Mouse (Mus musculus) retina, embryonic 14.5 days (tissue): Measurements from ENCODE around the gene Zswim5.

Experiments used
- DNase-seq: peaks from one replicate; pipeline ENCODE4 v3.0.0-alpha.2; 2015; ENCODE audit warnings: low spot score

Gene Zswim5

DNA sequence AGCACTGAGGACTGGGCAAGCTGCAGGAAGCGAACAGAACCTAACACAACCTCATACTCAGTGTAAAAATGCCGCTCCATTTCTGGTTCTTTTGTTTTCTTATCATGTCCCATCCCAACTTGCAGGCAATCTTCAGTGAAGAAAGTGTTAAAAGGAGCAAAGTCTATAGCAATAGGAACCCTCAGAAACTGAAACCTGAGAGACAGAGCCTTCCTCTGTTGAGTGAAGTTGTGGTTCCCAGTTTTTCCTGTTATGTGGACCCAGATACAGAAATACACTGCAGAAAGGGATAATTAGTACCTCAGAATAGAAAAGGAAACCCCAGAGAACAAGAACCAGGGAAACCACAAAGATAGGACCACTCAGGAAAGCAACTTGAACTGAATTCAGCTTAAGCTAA, 36.1 kb downstream of the Zswim5 start:
- DNase-seq: no peak

DNA sequence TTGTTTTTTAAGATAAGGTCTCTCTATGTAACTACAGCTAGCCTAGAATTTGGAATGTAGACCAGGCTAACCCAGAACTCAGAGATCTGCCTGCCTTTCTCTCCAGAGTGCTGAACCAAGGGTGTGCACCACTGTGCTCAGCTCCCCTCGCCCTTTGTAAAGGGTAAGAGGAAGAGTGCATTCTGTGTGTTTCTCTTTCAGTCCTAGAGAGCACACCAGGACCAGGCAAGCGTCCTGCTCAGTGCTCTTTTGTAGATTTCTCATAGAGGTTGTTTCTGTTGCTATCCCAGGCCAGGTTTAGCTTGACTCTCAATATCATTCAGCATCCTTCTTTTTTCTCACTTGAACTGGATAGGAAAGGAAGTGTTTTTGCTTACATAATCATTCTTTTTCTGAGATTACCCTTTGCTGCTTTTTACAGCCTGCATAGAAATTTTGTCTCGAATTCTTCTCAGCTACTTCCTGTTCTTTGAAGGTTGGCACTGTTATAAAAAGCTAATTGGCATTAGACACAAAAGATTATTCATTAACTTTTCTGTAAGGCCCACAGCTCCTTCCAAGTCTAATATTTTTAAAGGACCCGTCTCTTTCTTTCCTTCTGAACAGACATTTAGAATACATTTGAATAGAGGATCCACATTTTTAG, 51.0 kb downstream of the Zswim5 start:
- DNase-seq: no peak

DNA sequence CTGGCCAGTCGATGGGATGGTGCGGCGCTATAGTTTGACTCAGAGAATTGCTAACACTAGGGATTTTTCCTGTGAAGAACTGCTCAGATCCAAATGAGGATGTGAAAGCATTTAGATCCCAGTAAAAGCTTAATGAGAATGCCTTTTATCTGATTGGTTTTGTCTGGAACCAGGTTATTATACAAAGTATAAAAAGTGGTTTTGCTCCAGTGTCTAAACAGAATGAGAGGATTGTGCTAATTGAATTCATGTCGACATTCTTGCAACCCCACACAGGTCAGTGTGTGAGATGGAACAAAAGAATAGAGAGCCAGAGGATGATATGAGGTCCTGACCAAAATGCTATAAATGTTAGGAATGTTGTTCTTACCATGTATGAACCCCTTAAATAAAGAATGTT, 62.4 kb downstream of the Zswim5 start:
- no peak for DNase-seq

DNA sequence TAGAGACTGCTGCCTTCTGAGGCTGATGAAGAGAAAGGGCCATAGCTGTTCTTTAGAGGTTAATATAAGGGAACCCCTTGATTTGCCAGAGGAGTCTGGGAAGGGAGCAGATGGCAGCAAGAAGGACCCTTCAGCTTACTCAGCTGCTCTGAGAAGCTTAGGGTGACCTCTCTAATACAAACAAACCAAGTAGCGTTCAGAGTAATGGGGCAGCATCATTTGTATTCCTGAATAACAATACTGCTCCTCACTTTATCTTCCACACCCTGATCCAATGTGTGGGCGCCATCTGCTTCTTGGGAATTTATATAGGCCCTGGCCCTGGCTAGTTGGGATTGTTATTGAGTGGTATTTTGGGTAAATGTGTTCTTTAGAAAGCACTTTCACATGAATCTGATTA, 65.5 kb downstream of the Zswim5 start:
- DNase-seq: no peak

DNA sequence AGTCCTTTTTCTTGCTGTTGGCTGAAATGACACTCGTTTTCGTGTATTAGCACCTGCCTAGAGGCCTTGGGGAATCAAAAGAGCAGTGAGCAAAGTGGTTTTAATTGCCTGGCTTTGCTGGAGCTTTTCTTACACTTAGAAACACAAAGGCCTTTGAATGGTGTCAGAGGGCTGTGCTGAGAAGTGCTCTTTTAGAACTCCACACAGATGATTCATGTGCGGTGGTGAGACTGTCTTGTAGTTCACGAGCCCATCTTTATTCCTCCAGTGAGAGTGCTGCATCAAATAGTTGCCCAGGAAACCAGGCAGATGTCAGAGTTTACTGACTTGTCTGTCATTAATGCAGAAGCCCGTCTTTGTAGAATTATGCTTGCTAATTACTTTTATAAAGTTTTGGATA, 66.9 kb downstream of the Zswim5 start:
- peak; percentile 10 for DNase-seq

DNA sequence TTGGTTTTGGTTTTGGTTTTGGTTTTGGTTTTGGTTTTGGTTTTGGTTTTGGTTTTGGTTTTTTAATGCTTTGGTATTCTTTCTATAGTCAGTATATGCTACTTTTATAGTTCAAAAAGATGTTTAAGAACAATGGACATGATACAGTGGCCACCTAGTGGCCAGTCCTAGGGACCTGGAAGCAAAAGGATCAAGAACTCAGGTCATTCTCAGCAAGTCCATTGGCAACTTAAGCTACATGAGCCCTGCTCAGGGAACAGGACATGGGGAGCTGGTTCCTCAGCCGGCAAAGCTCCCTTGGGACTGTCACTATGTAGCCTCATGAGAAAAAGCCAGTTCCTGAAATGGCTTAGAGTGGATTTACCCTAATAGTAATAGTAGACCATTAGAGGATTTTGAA, 74.5 kb downstream of the Zswim5 start:
- DNase-seq: peak; percentile 51

DNA sequence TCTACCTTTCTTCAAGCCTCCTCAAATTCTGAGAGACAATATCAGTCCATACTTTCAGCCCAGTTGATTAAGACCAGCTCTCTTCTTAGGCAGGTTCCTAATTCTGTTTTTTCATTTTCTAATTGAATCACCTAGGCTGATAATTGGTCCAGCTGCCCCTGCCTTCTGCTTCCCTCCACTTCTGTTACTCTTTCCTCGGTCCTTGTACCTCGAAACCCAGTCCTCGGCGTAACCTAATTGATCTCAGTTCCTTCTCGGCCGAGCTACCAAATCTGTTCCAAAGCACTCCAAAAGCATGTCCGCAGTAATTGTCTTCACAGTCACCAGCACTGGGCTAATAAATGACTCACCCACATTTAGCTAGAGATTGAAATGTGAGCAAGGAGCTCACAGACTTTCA, 77.8 kb downstream of the Zswim5 start:
- no peak for DNase-seq

DNA sequence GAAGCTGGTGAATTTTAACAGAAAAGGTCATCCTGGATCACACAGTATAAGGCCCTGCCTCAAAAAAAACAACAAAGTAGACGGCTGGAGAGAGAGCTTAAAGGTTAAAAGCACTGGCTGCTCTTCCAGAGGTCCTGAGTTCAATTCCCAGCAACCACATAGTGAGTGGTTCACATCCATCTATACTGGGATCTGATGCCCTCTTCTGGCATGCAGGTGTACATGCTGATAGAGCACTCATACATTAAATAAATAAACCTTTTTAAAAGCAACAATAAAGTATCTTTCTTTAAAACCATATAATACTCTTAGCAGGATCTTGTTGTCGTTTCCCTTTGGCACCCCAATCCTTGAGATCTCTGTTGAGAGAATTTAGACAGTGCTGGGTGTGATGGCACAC, 99.3 kb downstream of the Zswim5 start:
- no peak for DNase-seq

DNA sequence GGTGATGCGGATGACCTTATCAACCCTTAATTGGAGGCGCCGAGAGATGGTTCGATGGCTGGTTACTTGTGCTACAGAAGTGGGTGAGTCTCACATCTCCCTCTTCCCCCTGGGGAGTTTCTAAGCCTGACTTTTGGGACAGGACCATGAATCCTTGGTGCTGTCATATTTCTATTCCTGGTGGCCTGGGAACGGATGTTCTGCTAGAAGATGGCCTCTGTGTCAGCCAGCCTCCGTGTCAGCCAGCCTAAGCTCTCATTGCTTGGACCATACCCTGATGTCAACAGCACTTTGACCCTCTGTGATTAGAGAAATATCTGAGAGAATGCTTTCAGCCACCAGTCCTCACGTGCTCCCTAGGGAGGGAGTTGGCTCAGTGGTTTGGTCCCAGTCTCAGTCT, 108.5 kb downstream of the Zswim5 start:
- no peak for DNase-seq

DNA sequence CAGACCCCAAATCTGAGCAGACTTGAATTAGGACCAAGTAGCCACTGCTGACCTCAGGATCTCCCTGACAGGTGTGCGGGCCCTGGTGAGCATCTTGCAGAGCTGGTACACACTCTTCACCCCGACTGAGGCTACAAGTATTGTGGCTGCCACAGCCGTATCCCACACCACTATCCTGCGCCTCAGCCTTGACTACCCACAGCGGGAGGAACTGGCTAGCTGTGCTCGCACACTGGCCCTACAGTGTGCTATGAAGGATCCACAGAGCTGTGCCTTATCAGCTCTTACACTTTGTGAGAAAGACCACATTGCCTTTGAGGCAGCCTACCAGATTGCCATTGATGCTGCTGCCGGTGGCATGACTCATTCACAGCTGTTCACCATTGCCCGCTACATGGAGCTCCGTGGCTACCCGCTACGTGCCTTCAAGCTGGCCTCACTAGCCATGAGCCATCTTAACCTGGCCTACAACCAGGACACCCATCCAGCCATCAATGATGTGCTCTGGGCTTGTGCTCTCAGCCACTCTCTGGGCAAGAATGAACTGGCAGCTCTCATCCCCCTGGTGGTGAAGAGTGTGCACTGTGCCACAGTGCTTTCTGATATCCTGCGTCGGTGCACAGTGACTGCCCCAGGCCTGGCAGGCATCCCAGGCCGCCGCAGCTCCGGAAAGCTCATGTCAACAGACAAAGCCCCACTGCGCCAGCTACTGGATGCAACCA, 109.4 kb downstream of the Zswim5 start:
- peak; percentile 72 for DNase-seq

DNA sequence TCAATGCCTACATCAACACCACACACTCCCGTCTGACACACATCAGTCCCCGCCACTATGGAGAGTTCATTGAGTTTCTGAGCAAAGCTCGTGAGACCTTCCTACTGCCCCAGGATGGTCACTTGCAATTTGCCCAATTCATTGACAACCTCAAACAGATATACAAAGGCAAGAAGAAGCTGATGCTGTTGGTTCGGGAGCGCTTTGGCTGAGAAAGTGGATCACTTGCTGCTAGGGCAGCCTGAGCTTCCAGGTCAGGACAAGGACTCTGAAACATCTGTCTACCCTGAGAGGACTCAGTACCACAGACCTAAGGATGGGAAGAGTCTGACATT, 109.9 kb downstream of the Zswim5 start:
- no peak for DNase-seq

DNA sequence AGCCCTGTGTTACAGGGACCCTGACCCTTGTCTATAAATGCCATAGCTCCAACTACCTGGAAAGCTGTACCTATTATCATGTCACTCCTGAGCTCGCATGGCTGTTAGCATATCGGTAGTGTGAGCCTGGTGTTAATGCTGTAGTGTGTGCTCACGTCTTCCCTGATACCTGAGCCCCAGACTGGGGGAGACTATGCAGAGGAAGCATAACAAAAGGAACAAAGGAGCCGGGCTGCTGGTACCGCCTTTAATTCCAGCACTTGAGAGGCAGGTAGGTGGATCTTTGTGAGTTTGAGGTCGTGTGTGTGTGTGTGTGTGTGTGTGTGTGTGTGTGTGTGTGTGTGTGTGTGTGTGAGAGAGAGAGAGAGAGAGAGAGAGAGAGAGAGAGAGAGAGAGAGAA, 112.6 kb downstream of the Zswim5 start:
- DNase-seq: no peak

DNA sequence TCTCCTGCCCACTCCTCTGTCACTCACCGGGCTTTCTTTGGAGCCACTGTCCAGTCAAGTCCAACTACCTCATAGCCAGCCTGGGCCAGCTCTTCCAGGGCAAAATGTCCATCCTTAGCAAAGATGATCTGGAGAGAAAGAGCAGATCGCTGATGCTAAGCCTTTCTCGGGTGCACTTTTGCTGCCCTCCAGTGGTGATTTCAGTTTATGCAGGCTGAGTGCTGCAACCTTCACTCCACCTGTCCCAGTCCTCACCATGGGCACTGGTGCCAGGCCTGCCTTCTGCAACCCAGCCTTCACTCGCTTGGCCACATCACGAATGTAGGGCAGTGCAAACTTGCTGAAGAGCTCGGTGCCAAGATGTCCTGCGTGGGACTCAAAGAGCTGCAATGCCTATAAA, 114.2 kb downstream of the Zswim5 start:
- peak; percentile 94 for DNase-seq

DNA sequence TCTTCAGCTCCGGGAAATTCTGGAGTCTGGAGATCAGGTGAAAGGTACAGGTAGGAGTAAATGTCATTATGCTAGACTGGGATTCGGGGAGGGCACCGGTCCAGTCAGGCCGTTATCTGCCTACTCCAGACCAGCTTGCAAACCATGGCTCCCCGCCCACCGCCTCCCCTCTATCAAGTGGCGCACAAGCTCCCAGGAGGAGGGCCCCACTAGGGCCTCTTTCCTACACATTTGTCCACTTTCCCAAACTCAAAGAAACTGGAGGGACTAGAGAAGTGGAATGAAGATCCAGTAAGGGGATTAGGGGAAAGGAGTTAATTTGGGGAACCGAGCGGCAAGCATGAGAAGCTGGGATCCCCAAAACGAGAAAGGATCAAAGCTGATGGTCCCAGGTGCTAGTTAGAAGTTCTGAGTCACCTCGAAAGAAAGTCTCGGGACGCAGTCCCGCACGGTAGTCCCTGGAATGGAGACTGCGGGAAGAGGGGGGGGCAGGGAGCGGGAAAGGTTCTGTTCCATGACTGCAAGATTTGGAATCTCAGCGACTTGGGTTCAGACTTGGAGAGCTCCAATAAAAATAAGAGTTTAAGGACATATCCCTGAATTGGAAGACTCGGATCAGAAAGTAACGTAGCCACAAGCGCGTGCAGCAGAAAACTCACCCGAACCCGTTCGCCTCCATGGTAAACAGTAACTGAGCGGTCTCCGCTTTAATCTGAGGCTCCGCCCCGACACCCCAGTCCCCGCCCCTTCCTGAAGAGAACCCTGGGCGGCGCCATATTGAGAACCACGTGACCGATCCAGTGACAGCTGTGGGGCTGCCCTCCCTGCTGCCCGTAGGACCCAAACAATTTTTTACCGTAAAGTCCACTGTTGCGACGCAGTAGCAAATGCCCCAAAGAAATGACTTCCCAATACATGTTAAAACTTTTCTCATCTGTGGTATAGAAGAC, 116.8 kb downstream of the Zswim5 start, which contains the start of gene Urod:
Gene Urod (minus strand): TSS at position 742 of the 950 bp plus-strand sequence.
- peak; percentile 98 for DNase-seq

DNA sequence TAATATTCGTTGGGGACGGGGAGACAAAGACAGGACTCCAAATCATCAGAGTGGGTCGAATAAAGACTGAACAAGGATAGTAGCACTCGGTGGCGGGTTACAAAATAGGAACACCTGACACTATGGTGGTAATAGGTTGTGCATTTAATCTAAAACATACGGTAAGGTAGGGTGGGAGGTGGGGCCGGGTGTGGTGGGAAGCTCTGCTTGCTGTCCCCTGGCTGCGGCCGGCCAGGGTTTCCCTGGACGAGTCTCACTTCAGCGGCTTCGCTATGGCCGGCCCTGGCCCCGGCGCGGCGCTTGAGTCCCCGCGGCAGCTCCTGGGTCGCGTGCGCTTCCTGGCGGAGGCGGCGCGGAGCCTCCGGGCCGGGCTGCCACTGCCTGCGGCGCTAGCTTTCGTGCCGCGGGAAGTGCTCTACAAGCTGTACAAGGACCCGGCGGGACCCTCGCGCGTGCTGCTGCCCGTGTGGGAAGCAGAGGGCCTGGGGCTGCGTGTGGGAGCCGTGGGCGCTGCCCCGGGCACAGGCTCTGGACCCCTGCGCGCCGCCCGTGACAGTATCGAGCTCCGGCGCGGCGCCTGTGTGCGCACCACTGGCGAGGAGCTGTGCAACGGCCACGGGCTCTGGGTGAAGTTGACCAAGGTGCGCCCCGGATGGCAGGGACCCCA, 118.1 kb downstream of the Zswim5 start, which contains the start of gene Hectd3:
Gene Hectd3 (plus strand): TSS at position 187 of the 667 bp plus-strand sequence.
- DNase-seq: peak; percentile 82

DNA sequence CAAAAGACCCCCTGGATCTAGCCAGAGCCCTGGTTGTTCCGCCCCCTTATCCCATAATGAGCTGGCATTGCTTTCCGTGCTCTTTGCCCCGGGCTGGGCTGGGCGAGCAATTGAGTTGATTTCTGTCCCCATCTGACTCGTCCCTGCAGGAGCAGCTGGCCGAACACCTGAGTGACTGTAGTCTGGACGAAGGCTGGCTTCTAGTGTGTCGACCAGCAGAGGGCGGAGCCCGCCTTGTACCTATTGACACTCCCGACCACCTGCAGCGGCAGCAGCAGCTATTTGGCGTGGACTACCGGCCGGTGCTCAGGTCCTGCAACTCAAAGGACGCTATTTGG, 118.6 kb downstream of the Zswim5 start:
- DNase-seq: peak; percentile 63

DNA sequence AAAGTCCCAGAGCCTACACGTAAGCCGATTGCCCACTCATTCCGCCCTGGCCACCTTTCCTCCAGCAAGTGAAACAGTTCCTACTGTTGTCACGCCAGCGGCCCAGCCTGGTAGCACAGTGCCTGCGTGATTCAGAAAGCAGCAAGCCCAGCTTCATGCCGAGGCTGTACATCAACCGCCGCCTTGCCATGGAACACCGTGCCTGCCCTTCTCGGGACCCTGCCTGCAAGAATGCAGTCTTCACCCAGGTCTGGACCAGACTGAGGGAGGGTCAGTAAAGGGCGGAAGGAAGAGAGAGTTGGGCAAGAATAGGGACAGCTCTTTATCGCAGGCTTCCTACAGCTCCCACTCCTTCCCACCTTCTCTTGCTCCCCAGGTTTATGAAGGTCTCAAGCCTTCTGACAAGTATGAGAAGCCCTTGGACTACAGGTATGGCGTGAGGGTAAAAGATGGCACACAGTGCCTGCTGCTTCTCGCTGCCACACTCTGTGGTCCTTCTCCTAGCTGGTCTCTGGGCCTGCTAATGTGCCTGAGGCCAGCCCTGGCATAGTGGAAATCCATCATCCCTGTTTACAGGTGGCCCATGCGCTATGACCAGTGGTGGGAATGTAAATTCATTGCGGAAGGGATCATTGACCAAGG, 122.5 kb downstream of the Zswim5 start:
- DNase-seq: no peak

DNA sequence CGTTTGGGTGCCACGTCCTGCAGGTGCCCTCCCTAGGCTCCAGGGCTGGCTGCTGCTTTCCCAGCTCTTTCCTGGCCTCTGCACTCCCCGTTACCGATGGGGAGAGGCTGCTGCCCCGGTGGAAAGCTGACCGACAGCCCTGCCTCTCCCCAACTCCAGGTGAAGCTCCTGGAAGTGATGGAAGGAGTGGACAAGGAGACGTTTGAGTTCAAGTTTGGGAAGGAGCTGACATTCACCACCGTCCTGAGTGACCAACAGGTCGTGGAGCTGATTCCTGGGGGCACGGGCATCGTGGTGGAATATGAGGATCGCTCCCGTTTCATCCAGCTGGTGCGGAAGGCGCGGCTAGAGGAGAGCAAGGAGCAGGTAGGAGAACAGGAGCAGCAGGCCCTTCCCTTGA, 124.8 kb downstream of the Zswim5 start:
- DNase-seq: no peak

DNA sequence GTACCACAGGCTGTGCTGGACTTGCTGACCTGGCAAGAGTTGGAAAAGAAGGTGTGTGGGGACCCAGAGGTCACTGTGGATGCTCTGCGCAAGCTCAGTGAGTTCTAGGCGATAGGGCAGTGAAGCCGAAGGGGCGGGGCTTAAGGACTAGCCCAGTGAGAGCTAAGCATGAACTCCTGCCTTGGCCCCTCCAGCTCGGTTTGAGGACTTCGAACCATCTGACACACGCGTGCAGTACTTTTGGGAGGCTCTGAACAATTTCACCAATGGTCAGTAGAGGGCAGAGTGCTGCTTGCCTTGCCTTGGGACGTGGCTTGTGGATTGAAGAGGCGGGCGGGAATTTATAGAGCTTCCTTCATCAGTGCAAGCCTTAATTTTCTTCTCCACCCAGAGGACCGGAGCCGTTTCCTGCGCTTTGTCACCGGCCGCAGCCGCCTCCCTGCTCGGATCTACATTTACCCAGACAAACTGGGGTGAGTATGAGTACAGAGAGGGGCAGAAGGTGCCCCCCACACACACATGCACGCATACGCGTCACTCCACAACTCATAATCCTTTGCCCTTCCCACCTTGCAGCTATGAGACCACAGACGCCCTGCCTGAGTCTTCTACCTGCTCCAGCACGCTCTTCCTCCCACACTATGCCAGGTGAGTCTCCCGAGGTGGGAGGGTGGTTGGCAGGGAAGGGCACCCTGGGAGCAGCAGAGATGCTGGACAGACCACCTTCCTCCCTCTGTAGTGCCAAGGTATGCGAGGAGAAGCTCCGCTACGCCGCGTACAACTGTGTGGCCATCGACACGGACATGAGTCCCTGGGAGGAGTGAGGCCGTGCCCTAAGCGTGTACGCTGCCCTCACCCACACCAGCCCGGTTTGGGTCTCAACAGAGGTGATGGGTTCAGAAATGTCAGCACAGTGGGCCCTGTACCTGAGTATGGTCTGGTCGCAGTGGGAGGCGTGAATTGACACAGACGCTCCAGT, 125.7 kb downstream of the Zswim5 start:
- DNase-seq: peak; percentile 86

DNA sequence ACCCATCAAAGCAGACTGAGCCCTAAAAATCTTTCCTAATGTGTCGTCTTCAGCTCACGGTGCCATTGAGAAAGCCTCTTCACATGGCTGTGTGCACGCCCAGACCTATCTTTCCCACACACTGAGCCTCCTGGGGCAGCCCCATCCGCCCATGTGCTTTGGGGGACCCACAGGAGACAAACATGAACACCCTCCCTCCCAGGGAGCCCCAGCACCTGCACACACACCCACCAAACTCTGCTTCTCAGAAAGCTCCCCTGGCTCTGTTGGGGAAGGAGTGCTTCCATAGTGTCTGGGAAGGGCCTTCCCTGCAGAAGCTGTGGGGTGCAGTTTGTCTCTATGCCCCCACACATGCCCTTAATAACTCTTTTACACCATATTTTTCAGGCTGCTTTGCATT, 127.5 kb downstream of the Zswim5 start:
- DNase-seq: no peak
